Mouse (Mus musculus): Measurements from ENCODE around the gene Plac8. TPM values are rescaled to one million over a fixed set of nuclear protein-coding genes. Genes with fewer than 3 reads are reported as not detected.

Plac8 gene
- total and polyA plus RNA-seq, 3 experiments: 4.9 to 10.6 TPM; not detected in 1

GRCm38 (mm10) chr5:100509247-100509646, 62.8 kb downstream of the Plac8 start:
- H3K9me3 ChIP-seq (replicated peaks; ENCODE audit: insufficient read depth, low read length): no peaks in the 10 kb centered on the region
- TF ChIP-seq NELFE (IDR thresholded peaks at IDR 0.05; ENCODE audit: low read depth, low read length) (no peak), ELF1 (IDR thresholded peaks at IDR 0.05; ENCODE audit: low read depth, low read length) (peak; percentile 62; the same call in 1 of the 2 replicates), POLR2A (IDR thresholded peaks at IDR 0.05; ENCODE audit: control insufficient read depth in 1 of 2, insufficient read depth in 1 of 2, low read depth in 1 of 2, low read length in 2 of 2, poor library complexity in 1 of 2) (peak in 1 of 2 experiments; percentile 34; a peak in 1 of 4 replicates), MXI1 (IDR thresholded peaks at IDR 0.05; ENCODE audit: low read depth, low read length) (0 out of 2 replicates have a peak, but pooled peaks have one; percentile 27), MEF2A (IDR thresholded peaks at IDR 0.05; ENCODE audit: extremely low read depth, insufficient replicate concordance, low read depth, low read length, poor library complexity, severe bottlenecking) (no peak), MYC (IDR thresholded peaks at IDR 0.05; ENCODE audit: low read depth, low read length) (peak; percentile 59; the same call in 1 of the 2 replicates), MAX (IDR thresholded peaks at IDR 0.05; ENCODE audit: low read length) (peak; percentile 61; the same call in 1 of the 2 replicates), NRF1 (IDR thresholded peaks at IDR 0.05; ENCODE audit: insufficient read depth, low read depth, low read length, poor library complexity, severe bottlenecking) (no peak), USF1 (IDR thresholded peaks at IDR 0.05; ENCODE audit: low read depth, low read length) (no peak), KAT2A (conservative IDR thresholded peaks at IDR 0.05; ENCODE audit: low read depth, low read length) (no peak), E2F4 (IDR thresholded peaks at IDR 0.05; ENCODE audit: borderline replicate concordance, low read depth, low read length) (no peak), BHLHE40 (IDR thresholded peaks at IDR 0.05; ENCODE audit: borderline replicate concordance, low read depth, low read length) (peak; percentile 29; the same call in 1 of the 2 replicates), MAZ (IDR thresholded peaks at IDR 0.05; ENCODE audit: low read depth, low read length) (no peak), CHD2 (IDR thresholded peaks at IDR 0.05; ENCODE audit: low read length) (no peak), EP300 (IDR thresholded peaks at IDR 0.05; ENCODE audit: low read depth in 1 of 2, low read length in 2 of 2) (peak in 1 of 2 experiments; percentile 41; a peak in 1 of 4 replicates), MAFK (IDR thresholded peaks at IDR 0.05; ENCODE audit: borderline replicate concordance, low read depth, low read length) (peak; percentile 6; the same call in 1 of the 2 replicates)
- 0 out of 4 replicates have a peak, but pooled peaks cover 0 to 2% of the 10 kb centered on the region in 2 experiments for H3K27me3 ChIP-seq (ENCODE audit: control insufficient read depth in 1 of 2, insufficient read depth in 2 of 2, low read length in 2 of 2)
- peaks cover 0 to 4% of the 10 kb centered on the region in 2 experiments; a peak in 1 of 4 replicates for H3K36me3 ChIP-seq (ENCODE audit: control insufficient read depth in 1 of 2, insufficient read depth in 2 of 2, low read length in 2 of 2)
- H3K4me1 ChIP-seq (ENCODE audit: control insufficient read depth in 1 of 2, insufficient read depth in 2 of 2, low read length in 2 of 2): peaks cover 2 to 12% of the 10 kb centered on the region in 2 experiments
- no peaks in the 10 kb centered on the region for H3K79me2 ChIP-seq (ENCODE audit: control insufficient read depth, insufficient read depth, low read length, poor library complexity)
- peak overlapping the region; percentile 24 to 42; a peak in 3 of 4 replicates for H3K4me3 ChIP-seq (ENCODE audit: control insufficient read depth in 1 of 2, insufficient read depth in 1 of 2, low read depth in 2 of 2, low read length in 2 of 2)
- 0 out of 2 replicates have a peak overlapping the region, but pooled peaks have one; percentile 5 for H3K27ac ChIP-seq (ENCODE audit: control insufficient read depth, low read depth, low read length)
- H3K9ac ChIP-seq (ENCODE audit: control insufficient read depth, low read depth, low read length, poor library complexity, severe bottlenecking): peak overlapping the region; percentile 32
- DNase-seq (ENCODE audit: low read depth, low spot score): peak; percentile 65

Other genes starting within 250 kb of the Plac8 start
- 60.5 and 61.2 TPM in 2 replicates for gene Sec31a, start 156.0 kb downstream of the Plac8 start, total RNA-seq (2012; rRNA removed)
- gene Sec31a, start 156.0 kb downstream of the Plac8 start, polyA plus RNA-seq (2012; ENCODE audit: insufficient read depth in 1 of 2, insufficient read length in 2 of 2, low read depth in 1 of 2, low replicate concordance in 2 of 2, missing spikeins in 1 of 2): 100 to 1,000 TPM in 1 of 2 experiments, not detected in 1; 165 TPM
- gene Lin54, start 71.6 kb downstream of the Plac8 start, total RNA-seq (2012; rRNA removed): 14.1 and 14.4 TPM in 2 replicates
- 10 to 100 TPM in 1 of 2 experiments, not detected in 1; 16.0 TPM for gene Lin54, start 71.6 kb downstream of the Plac8 start, polyA plus RNA-seq (2012; ENCODE audit: insufficient read depth in 1 of 2, insufficient read length in 2 of 2, low read depth in 1 of 2, low replicate concordance in 2 of 2, missing spikeins in 1 of 2)
- 142 and 143 TPM in 2 replicates for gene Cops4, start 53.9 kb downstream of the Plac8 start, total RNA-seq (2012; rRNA removed)
- 100 to 1,000 TPM; 112 to 626 TPM for gene Cops4, start 53.9 kb downstream of the Plac8 start, polyA plus RNA-seq (2012; ENCODE audit: insufficient read depth in 1 of 2, insufficient read length in 2 of 2, low read depth in 1 of 2, low replicate concordance in 2 of 2, missing spikeins in 1 of 2)
- 30.9 and 35.4 TPM in 2 replicates for gene Coq2, start 102.9 kb upstream of the Plac8 start, total RNA-seq (2012; rRNA removed)
- 10 to 100 TPM in 1 of 2 experiments, not detected in 1; 56.1 TPM for gene Coq2, start 102.9 kb upstream of the Plac8 start, polyA plus RNA-seq (2012; ENCODE audit: insufficient read depth in 1 of 2, insufficient read length in 2 of 2, low read depth in 1 of 2, low replicate concordance in 2 of 2, missing spikeins in 1 of 2)
- gene Hpse, start 147.5 kb upstream of the Plac8 start, total RNA-seq (2012; rRNA removed): not detected in 2 replicates
- gene Hpse, start 147.5 kb upstream of the Plac8 start, polyA plus RNA-seq (2012; ENCODE audit: insufficient read depth in 1 of 2, insufficient read length in 2 of 2, low read depth in 1 of 2, low replicate concordance in 2 of 2, missing spikeins in 1 of 2): under 1 TPM in 1 of 2 experiments, not detected in 1; 0.03 TPM
- 16.3 and 22.7 TPM in 2 replicates for gene Helq, start 226.4 kb upstream of the Plac8 start, total RNA-seq (2012; rRNA removed)
- 10 to 100 TPM in 1 of 2 experiments, not detected in 1; 32.2 TPM for gene Helq, start 226.4 kb upstream of the Plac8 start, polyA plus RNA-seq (2012; ENCODE audit: insufficient read depth in 1 of 2, insufficient read length in 2 of 2, low read depth in 1 of 2, low replicate concordance in 2 of 2, missing spikeins in 1 of 2)
- 110 and 135 TPM in 2 replicates for gene Mrps18c, start 226.4 kb upstream of the Plac8 start, total RNA-seq (2012; rRNA removed)
- gene Mrps18c, start 226.4 kb upstream of the Plac8 start, polyA plus RNA-seq (2012; ENCODE audit: insufficient read depth in 1 of 2, insufficient read length in 2 of 2, low read depth in 1 of 2, low replicate concordance in 2 of 2, missing spikeins in 1 of 2): 100 to 1,000 TPM in 1 of 2 experiments, not detected in 1; 135 TPM
- 14.2 and 15.1 TPM in 2 replicates for gene Abraxas1, start 248.7 kb upstream of the Plac8 start, total RNA-seq (2012; rRNA removed)
- gene Abraxas1, start 248.7 kb upstream of the Plac8 start, polyA plus RNA-seq (2012; ENCODE audit: insufficient read depth in 1 of 2, insufficient read length in 2 of 2, low read depth in 1 of 2, low replicate concordance in 2 of 2, missing spikeins in 1 of 2): 10 to 100 TPM in 1 of 2 experiments, not detected in 1; 26.4 TPM